Mouse (Mus musculus): ENCODE measurements at regions not wholly inside any gene's neighbourhood (a gene's known extent, or its start where the extent isn't known, plus 50 kb on each side); places are given as distances from the start of the nearest gene placed in this dataset.
"Not testable (repeated sequence)": the region's sequence is repeated elsewhere in the genome, so short reads cannot be mapped to it uniquely, and the experiment has no call there.

- WGBS = 89% methylated on average over 2 of the region's 2 CpGs
- DNase-seq (ENCODE audit: low spot score); H3K4me3 ChIP-seq (ENCODE audit: low read length); H3K27me3 ChIP-seq (ENCODE audit: insufficient read depth, low read length); H3K9me3 ChIP-seq (ENCODE audit: low read length); H3K36me3 ChIP-seq (ENCODE audit: insufficient read depth, low read length); H3K9ac ChIP-seq (replicated peaks; ENCODE audit: low read length); H3K27ac ChIP-seq; ATAC-seq; H3K4me1 ChIP-seq (ENCODE audit: insufficient read depth, low read length); H3K4me2 ChIP-seq (ENCODE audit: low read depth, low read length): not testable (repeated sequence)
Measured at GRCm38 (mm10) chr5:68428822-68429548, 397.4 kb downstream of the Grxcr1 start.

- Histone ChIP-seq H3K27ac (no peak overlapping the region), H3K36me3 (ENCODE audit: insufficient read depth, low read length) (no peaks in the 10 kb centered on the region), H3K27me3 (ENCODE audit: insufficient read depth, low read length) (no peaks in the 10 kb centered on the region), H3K4me1 (ENCODE audit: insufficient read depth, low read length) (no peaks in the 10 kb centered on the region), H3K9ac (replicated peaks; ENCODE audit: low read length) (no peak overlapping the region), H3K9me3 (ENCODE audit: low read length) (0 out of 2 replicates have a peak, but pooled peaks cover 2% of the 10 kb centered on the region), H3K4me2 (ENCODE audit: low read depth, low read length) (no peak overlapping the region), H3K4me3 (ENCODE audit: low read length) (no peak overlapping the region)
- 83% methylated on average over 2 of the region's 2 CpGs for WGBS
- DNase-seq (ENCODE audit: low spot score) = peak; percentile 18
- no peak for TF ChIP-seq CTCF (IDR thresholded peaks at IDR 0.05; ENCODE audit: low read depth)
- no peak for ATAC-seq
Measured at GRCm38 (mm10) chr5:68470162-68470561, 438.5 kb downstream of the Grxcr1 start.

GRCm38 (mm10) chr5:68471300-68471699, 439.7 kb downstream of the Grxcr1 start:
- not testable (repeated sequence) for H3K9ac ChIP-seq (replicated peaks; ENCODE audit: low read length); ATAC-seq; H3K4me3 ChIP-seq (ENCODE audit: low read length); H3K27ac ChIP-seq; H3K9me3 ChIP-seq (ENCODE audit: low read length); H3K4me2 ChIP-seq (ENCODE audit: low read depth, low read length); H3K27me3 ChIP-seq (ENCODE audit: insufficient read depth, low read length); H3K4me1 ChIP-seq (ENCODE audit: insufficient read depth, low read length); H3K36me3 ChIP-seq (ENCODE audit: insufficient read depth, low read length)
- DNase-seq (ENCODE audit: low spot score) = peak; percentile 17
- WGBS = 78% methylated on average over 5 of the region's 6 CpGs

Measured in hindbrain, postnatal 0 days (tissue).